Mouse (Mus musculus): ENCODE results near the gene Aasdh. TPM values are rescaled to one million over a fixed set of nuclear protein-coding genes. Genes with fewer than 3 reads are reported as not detected.

The Aasdh gene
- polyA plus RNA-seq, 1 experiment from 2014 or later, result 18.2 TPM

DNA sequence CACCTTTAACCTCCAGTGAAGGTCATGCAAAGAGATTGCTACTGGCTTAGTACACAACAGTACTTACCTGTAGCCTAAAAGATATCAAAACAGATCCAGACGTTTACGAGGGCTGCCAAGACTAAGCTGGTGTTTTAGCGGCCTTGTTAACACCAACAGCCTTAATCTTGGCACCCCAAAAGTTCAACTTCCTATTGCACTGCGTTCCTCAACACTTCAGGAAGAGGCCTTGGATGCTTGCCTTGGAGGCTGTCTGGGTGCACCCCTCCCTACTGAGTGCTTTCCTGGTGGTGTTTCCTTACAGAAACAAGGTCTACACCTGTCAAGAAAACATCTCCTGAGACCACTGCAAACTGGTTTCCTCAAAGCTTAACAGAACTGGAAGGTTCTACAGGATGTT is 41.8 kb upstream of the Aasdh start:
- no peak overlapping the region for H3K27ac ChIP-seq (ENCODE audit: low read depth, low read length)
- 87% methylated on average over 4 of the region's 4 CpGs for WGBS
- ATAC-seq, result no peak

DNA sequence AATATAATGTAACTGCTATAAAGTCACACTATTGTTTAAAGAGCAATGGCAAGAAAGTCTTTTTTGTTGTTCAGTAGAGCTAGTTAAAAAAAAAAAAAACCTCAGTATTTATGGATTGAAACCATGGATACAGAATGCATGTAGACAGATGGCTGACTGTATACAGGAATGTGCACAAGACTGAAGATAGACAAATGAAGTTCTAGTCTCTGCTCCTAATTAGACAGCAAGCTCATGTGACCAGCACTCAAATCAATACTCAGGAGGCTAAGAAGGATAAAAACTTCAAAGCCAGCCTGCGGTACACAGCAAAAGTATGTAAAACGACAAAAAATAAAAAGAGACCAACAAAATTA is 40.3 kb upstream of the Aasdh start:
- Histone ChIP-seq H3K9me3 (replicated peaks; ENCODE audit: control insufficient read depth, low read length) (no peaks in the 10 kb centered on the region), H3K4me2 (ENCODE audit: low read length) (no peak overlapping the region), H3K4me1 (ENCODE audit: control insufficient read depth, insufficient read depth, low read length) (peaks cover 11% of the 10 kb centered on the region; the same call in 1 of the 2 replicates), H3K9ac (ENCODE audit: low read length) (no peak overlapping the region), H3K27ac (ENCODE audit: low read depth, low read length) (no peak overlapping the region), H3K4me3 (ENCODE audit: low read depth, low read length) (no peak overlapping the region), H3K27me3 (replicated peaks; ENCODE audit: control insufficient read depth, insufficient read depth, low read length) (no peaks in the 10 kb centered on the region), H3K36me3 (ENCODE audit: control insufficient read depth, insufficient read depth, low read length) (peaks cover 4% of the 10 kb centered on the region; the same call in 1 of the 2 replicates)
- ATAC-seq (no peak), DNase-seq (ENCODE audit: low spot score) (peak; percentile 24)
- WGBS, result 52% methylated on average over 2 of the region's 2 CpGs

More for the DNA sequence above, 41.8 kb upstream of the Aasdh start:
- H3K36me3 ChIP-seq (ENCODE audit: control insufficient read depth, insufficient read depth, low read length), result 0 out of 2 replicates have a peak, but pooled peaks cover 3% of the 10 kb centered on the region
- H3K4me2 ChIP-seq (ENCODE audit: low read length), result no peak overlapping the region
- H3K4me3 ChIP-seq (ENCODE audit: low read depth, low read length), result no peak overlapping the region
- H3K27me3 ChIP-seq (replicated peaks; ENCODE audit: control insufficient read depth, insufficient read depth, low read length), result no peaks in the 10 kb centered on the region
- no peak for DNase-seq (ENCODE audit: low spot score)
- H3K9me3 ChIP-seq (replicated peaks; ENCODE audit: control insufficient read depth, low read length), result no peaks in the 10 kb centered on the region
- peaks cover 12% of the 10 kb centered on the region; the same call in 1 of the 2 replicates for H3K4me1 ChIP-seq (ENCODE audit: control insufficient read depth, insufficient read depth, low read length)
- no peak overlapping the region for H3K9ac ChIP-seq (ENCODE audit: low read length)

DNA sequence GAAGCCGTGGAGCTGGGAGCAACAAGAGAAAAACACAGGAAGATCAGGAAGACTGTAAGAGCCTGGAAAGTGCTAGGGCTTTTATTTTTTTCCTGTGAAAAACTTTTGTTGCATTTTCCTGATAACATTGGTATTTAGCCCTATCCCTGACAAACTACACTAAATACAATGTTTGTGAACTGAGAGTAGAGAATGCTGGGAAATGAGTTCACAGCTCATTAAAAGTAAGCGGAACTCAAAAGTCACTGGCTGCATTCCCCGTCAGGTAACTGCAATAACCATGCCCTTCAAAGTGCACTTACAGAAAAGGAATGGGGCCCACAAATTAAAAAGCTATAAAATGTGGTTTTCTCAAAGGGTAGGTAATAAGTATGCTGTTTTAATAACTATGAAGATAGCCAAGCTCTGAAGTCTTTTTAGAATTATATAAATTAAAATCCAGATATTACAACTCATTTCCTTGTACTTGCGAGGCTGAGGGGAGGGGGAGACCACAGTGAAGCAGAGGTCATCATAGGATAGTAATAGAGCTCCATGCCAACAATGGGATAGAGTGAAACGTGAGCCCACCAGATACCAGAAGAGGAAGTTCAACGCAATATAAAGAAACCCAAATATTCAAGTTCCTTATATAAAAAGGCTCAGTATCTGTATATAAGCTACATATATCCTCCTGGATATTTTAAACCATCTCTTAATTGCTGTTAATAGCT is 39.8 kb upstream of the Aasdh start:
- Histone ChIP-seq H3K27ac (ENCODE audit: low read depth, low read length) (no peak overlapping the region), H3K9me3 (replicated peaks; ENCODE audit: control insufficient read depth, low read length) (no peaks in the 10 kb centered on the region), H3K4me3 (ENCODE audit: low read depth, low read length) (no peak overlapping the region), H3K27me3 (replicated peaks; ENCODE audit: control insufficient read depth, insufficient read depth, low read length) (no peaks in the 10 kb centered on the region), H3K4me1 (ENCODE audit: control insufficient read depth, insufficient read depth, low read length) (peaks cover 7% of the 10 kb centered on the region; the same call in 1 of the 2 replicates), H3K4me2 (ENCODE audit: low read length) (no peak overlapping the region), H3K36me3 (ENCODE audit: control insufficient read depth, insufficient read depth, low read length) (peaks cover 8% of the 10 kb centered on the region; the same call in 1 of the 2 replicates), H3K9ac (ENCODE audit: low read length) (no peak overlapping the region)
- DNase-seq (ENCODE audit: low spot score) (no peak), ATAC-seq (no peak)
- WGBS, result 76% methylated on average over 6 of the region's 6 CpGs

DNA sequence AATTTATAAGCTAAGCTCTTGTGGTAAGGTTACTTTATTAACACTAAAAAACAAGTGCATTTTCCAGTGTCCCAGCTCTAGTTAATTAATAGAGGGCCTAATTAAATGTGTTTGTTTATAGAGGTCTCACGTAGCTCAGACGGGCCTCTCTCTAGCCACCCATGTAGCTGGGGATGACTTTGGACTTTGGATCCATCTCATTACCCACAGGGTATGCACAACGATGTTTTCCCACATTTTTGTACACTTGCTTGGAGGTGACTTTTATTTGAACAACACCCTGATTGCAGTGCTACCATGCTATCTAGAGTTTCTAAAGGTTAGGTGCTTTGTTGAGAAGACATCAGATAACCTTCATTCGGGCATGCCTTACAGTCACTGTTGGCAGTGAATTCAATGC is 37.2 kb upstream of the Aasdh start:
- H3K4me3 ChIP-seq (ENCODE audit: low read depth, low read length), result no peak overlapping the region
- H3K9ac ChIP-seq (ENCODE audit: low read length), result no peak overlapping the region
- no peak overlapping the region for H3K27ac ChIP-seq (ENCODE audit: low read depth, low read length)
- H3K9me3 ChIP-seq (replicated peaks; ENCODE audit: control insufficient read depth, low read length), result no peaks in the 10 kb centered on the region
- no peaks in the 10 kb centered on the region for H3K27me3 ChIP-seq (replicated peaks; ENCODE audit: control insufficient read depth, insufficient read depth, low read length)
- peaks cover 5% of the 10 kb centered on the region; the same call in 1 of the 2 replicates for H3K36me3 ChIP-seq (ENCODE audit: control insufficient read depth, insufficient read depth, low read length)
- no peak overlapping the region for H3K4me2 ChIP-seq (ENCODE audit: low read length)
- WGBS, result 79% methylated on average over 4 of the region's 4 CpGs
- ATAC-seq (no peak), DNase-seq (ENCODE audit: low spot score) (no peak)
- peaks cover 4% of the 10 kb centered on the region; the same call in 1 of the 2 replicates for H3K4me1 ChIP-seq (ENCODE audit: control insufficient read depth, insufficient read depth, low read length)

DNA sequence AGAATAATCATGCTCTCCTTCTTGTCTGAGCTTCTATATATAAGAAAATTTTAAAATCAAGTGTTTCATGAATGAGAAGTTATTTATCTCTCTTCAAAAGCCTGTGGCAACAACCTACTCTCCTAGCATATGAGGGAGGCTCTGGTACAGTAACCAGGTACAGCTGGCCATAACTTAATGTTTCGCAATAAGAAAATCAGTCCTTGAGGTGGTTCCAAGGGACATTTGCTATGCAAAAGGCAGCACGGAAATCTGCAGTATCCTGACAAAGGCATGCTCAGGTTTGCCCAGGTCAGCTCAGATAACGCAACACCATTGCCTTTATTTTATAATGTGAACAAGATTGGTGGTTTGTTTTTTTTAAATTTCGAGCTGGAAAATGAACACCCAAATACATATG is 36.7 kb upstream of the Aasdh start:
- Histone ChIP-seq H3K27me3 (replicated peaks; ENCODE audit: control insufficient read depth, insufficient read depth, low read length) (no peaks in the 10 kb centered on the region), H3K4me1 (ENCODE audit: control insufficient read depth, insufficient read depth, low read length) (peaks cover 4% of the 10 kb centered on the region; the same call in 1 of the 2 replicates), H3K9ac (ENCODE audit: low read length) (no peak overlapping the region), H3K4me3 (ENCODE audit: low read depth, low read length) (no peak overlapping the region), H3K4me2 (ENCODE audit: low read length) (no peak overlapping the region), H3K9me3 (replicated peaks; ENCODE audit: control insufficient read depth, low read length) (no peaks in the 10 kb centered on the region), H3K27ac (ENCODE audit: low read depth, low read length) (no peak overlapping the region), H3K36me3 (ENCODE audit: control insufficient read depth, insufficient read depth, low read length) (peaks cover 5% of the 10 kb centered on the region; the same call in 1 of the 2 replicates)
- no peak for DNase-seq (ENCODE audit: low spot score)
- 95% methylated on average over 4 of the region's 4 CpGs for WGBS
- no peak for ATAC-seq

DNA sequence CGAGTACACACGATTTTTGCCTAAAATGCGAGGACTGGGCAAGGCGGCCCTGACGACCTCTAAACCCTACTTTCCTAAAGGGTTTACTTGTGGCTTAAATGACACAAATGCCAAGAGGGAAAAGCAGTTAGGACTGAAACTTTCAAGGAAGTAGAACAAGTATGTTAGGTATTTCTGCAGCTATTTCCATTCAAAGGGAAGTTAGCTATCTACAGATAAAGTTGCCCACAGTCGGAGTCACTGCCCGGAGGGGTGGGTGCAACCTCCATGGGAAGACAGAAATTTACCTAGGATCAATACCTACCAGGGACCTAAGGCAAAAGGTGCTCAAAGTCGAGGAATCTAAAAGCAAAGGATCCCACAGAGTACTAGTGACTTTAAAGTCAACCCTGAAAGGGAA is 34.4 kb upstream of the Aasdh start:
- no peak for ATAC-seq

DNA sequence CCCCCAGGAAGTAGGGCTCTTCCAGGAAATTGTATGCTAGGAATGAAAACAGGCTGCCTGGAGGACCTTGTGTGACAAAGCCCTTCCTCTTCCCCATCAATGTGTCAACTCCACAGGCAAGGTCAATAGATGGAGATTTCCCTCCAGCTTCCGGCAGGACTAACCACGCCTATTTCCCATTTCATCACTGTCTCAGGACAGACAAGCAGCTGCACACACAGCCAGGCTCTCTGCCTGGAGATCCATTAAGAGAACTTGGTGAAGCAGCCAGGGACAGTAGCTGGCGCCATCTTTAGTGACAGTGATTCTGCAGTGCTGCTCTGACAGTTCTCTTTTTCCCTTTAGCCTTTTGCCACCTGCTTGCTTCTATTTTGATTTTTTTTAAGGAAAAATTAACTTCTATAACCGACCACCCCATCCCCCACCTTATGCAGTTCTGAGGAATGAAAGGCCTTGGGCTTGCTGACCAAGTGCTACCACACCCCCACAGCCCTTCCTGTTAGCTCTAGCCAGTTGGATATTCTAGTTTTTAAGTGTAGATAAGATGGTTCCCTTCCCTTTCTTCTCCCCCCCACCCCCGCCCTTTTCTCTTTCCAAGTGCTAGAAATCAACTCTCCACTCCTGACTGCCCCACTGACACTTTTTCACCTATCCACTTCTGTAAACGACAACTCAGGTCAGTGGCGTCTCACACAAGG is 24.0 kb upstream of the Aasdh start:
- peaks cover 20% of the 10 kb centered on the region for H3K36me3 ChIP-seq (ENCODE audit: control insufficient read depth, insufficient read depth, low read length)
- no peaks in the 10 kb centered on the region for H3K4me1 ChIP-seq (ENCODE audit: control insufficient read depth, insufficient read depth, low read length)
- no peak overlapping the region for H3K27ac ChIP-seq (ENCODE audit: low read depth, low read length)
- ATAC-seq (no peak), DNase-seq (ENCODE audit: low spot score) (no peak)
- no peak overlapping the region for H3K9ac ChIP-seq (ENCODE audit: low read length)
- no peak overlapping the region for H3K4me3 ChIP-seq (ENCODE audit: low read depth, low read length)
- peaks cover 3% of the 10 kb centered on the region; the same call in 1 of the 2 replicates for H3K9me3 ChIP-seq (replicated peaks; ENCODE audit: control insufficient read depth, low read length)
- no peaks in the 10 kb centered on the region for H3K27me3 ChIP-seq (replicated peaks; ENCODE audit: control insufficient read depth, insufficient read depth, low read length)
- 89% methylated on average over 7 of the region's 7 CpGs for WGBS
- H3K4me2 ChIP-seq (ENCODE audit: low read length), result no peak overlapping the region

More for the DNA sequence above, 34.4 kb upstream of the Aasdh start:
- Histone ChIP-seq H3K27ac (ENCODE audit: low read depth, low read length) (no peak overlapping the region), H3K4me3 (ENCODE audit: low read depth, low read length) (no peak overlapping the region), H3K9ac (ENCODE audit: low read length) (no peak overlapping the region), H3K36me3 (ENCODE audit: control insufficient read depth, insufficient read depth, low read length) (peaks cover 5% of the 10 kb centered on the region; the same call in 1 of the 2 replicates), H3K27me3 (replicated peaks; ENCODE audit: control insufficient read depth, insufficient read depth, low read length) (no peaks in the 10 kb centered on the region), H3K9me3 (replicated peaks; ENCODE audit: control insufficient read depth, low read length) (no peaks in the 10 kb centered on the region), H3K4me1 (ENCODE audit: control insufficient read depth, insufficient read depth, low read length) (no peaks in the 10 kb centered on the region), H3K4me2 (ENCODE audit: low read length) (no peak overlapping the region)
- no peak for DNase-seq (ENCODE audit: low spot score)
- 96% methylated on average over 8 of the region's 8 CpGs for WGBS

DNA sequence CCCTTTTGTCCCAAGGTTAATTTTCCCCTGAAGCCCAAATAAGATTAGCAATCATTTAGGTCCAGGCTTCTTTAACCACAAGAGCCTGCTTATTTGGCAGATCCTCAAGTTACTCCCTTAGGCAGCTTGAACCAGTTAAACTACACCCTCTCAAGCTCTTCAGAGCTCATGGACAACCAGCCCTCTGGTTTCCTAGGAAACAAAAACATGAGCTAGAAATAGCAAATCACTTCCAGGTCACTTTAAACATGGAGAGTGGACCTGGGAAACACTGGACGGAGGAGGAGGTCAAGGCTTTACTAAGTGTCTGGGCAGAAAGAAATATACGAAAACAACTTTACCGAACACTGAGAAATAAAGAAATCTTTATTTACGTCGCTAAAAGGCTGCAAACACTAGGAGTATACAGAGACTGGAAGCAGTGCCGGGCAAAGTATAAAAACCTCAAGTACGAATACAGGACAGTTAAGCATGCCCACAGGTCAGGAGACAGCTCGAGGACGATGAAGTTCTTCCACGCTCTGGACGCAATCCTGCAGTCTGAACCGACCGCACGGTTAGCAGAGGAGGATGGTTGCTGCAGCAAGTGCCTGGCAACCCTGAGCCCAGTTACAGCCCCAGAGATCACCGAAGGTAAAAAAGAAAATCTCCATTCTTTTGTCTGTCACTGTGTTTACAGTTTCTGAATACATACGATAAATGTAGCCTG is 23.0 kb upstream of the Aasdh start:
- Histone ChIP-seq H3K36me3 (ENCODE audit: control insufficient read depth, insufficient read depth, low read length) (peaks cover 20% of the 10 kb centered on the region), H3K4me3 (ENCODE audit: low read depth, low read length) (no peak overlapping the region), H3K27me3 (replicated peaks; ENCODE audit: control insufficient read depth, insufficient read depth, low read length) (no peaks in the 10 kb centered on the region), H3K27ac (ENCODE audit: low read depth, low read length) (no peak overlapping the region), H3K9me3 (replicated peaks; ENCODE audit: control insufficient read depth, low read length) (peaks cover 3% of the 10 kb centered on the region; the same call in 1 of the 2 replicates), H3K4me1 (ENCODE audit: control insufficient read depth, insufficient read depth, low read length) (no peaks in the 10 kb centered on the region), H3K9ac (ENCODE audit: low read length) (no peak overlapping the region), H3K4me2 (ENCODE audit: low read length) (no peak overlapping the region)
- DNase-seq (ENCODE audit: low spot score) (peak; percentile 50), ATAC-seq (no peak)
- WGBS, result 93% methylated on average over 16 of the region's 16 CpGs
